Mouse (Mus musculus) hindlimb bud, embryonic 11.5 days (tissue): Measurements from ENCODE around the gene Gm28374.
"Not testable (repeated sequence)": the region's sequence is repeated elsewhere in the genome, so short reads cannot be mapped to it uniquely, and the experiment has no call there.

ENCODE experiments used
- DNase-seq: peaks from one replicate; pipeline ENCODE4 v3.0.0-alpha.2; 2012; ENCODE audit warnings: low read depth, low spot score; ENCODE audit errors: extremely low spot score

The Gm28374 gene

DNA sequence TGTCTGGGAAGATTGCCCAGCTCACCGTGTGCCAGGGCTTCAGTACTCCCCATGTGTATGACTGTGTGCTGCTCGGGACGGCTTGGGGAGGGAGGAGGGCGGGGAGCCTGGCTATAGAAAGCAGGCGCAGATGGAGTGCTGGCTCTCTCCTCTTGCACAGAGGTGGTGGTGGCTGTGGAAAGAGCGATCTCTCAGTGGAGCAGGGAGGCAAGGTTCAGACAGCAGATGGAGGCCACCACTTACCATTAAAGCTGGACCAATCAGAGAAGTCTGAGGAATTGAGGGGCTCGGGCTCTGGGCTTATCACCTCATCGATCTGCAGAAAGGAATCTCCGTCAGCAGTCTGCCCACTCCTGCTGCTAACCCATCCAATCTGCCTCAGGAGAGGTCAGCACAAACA is at the start of gene Gm28374:
Gene Gm28374, minus strand, starts transcription at position 101 of the 400 bp plus-strand sequence.
- no peak for DNase-seq

DNA sequence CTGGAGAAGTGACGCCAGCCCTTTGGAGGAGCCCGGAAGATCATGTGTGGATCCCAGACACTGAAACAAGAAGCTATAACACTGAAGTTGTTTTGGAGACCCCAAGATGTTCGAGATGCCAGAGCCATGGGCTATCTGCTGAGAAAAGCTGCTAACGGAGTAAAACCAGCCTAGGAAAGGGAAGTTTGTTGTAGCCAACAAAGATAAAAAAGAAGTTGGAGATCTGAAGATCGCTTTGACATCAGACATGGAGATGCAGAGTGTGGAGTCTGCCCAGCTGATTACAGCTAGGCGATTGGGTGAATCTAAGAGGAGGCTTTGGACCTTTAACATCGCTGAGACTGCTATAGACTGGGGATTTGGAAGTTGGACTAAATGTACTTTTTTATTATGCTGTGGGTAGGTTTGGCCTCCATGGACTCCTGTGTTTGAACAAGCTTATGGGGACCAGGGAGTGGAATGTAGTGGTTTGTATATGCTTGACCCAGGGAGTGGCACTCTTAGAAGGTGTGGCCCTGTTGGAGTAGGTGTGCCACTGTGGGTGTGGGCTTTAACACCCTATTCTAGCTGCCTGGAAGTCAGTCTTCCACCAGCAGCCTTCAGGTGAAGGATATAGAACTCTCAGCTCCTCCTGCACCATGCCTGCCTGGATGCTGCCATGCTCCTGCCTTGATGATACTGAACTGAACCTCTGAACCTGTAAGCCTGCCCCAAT is 48.5 kb upstream of the Gm28374 start:
- not testable (repeated sequence) for DNase-seq

DNA sequence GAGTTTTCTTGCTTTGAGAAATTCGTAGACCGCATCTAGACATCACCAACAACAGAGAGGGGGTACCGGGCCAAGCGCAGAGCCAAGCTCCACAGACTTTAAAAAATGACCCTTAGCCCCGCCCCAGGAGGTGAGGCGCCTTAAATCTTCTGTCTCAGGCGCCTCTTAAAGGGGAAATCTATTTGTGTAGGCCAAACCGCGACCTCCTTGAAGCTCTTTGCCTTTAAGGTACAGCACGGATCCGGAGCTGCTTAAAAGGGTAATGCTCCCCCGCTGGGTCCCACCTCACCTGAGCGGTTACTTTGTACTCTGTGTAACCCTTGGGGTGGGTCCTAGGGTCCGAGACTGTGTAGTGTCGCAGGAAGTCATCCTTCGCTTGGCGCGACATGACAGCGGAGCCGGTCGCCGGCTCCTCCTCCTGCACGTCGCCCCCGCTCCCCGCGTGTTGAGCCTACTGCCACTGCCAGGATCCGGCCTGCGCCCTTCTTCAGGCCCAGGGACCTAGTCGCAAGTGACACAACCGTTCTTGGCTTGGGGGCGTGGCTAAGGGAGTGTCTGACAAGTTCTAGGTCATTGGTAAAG is 45.8 kb upstream of the Gm28374 start, which contains the start of gene Snx15:
Gene Snx15, minus strand, starts transcription at position 545 of the 582 bp plus-strand sequence.
- DNase-seq: peak; percentile 88

DNA sequence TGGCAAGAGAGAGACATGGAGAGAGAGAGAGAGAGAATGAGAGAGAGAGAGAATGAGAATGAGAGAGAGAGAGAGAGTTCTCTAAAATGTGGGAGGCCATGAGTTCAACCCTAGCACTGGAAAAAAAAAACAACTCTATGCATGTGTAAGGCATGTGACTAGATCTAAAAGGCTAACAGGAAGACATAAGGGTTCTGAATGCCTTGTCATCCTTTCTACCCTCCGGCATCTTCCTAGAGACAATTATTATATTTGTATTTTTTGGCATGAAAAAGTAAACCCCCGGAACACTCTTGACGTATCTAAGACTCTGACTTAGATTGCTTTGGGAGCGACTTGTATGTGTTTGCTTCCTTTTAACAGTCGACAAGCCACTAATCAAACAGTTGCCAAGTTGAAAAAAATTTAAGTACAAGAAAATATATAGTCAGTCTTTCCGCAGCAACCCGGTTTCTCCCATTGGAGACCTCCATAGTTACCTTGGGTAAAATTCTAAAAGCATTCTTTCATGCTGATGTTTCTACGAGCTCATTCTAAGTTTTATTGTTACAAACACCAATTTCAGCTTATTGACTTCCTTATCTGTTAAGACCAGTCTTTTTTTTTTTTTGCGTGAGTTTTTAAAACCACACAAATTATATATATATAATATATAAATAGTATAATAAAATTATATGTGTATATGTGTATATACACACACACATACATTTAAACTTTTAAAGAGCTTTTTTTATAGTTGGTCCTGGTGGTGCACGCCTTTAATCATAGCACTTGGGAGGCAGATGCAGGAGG is 44.9 kb upstream of the Gm28374 start:
- DNase-seq: no peak

DNA sequence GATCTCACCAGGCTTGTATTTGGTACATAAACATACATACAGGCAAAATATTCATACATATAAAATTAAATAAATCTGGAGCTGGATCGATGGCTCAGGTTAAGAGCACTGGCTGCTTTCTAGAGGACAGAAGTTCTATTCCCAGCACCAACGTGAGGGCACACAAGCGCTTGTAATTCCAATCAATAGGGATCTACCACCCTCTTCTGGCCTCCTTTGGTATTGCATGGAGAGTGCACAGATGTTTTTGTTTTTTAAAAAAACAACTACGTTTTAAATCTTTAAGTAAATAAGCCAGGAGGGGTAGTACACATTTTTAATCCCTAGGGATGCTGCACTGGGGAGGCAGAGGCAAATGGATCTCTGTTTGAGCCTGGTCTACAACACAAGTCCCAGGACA is 44.2 kb upstream of the Gm28374 start:
- DNase-seq: peak; percentile 42

DNA sequence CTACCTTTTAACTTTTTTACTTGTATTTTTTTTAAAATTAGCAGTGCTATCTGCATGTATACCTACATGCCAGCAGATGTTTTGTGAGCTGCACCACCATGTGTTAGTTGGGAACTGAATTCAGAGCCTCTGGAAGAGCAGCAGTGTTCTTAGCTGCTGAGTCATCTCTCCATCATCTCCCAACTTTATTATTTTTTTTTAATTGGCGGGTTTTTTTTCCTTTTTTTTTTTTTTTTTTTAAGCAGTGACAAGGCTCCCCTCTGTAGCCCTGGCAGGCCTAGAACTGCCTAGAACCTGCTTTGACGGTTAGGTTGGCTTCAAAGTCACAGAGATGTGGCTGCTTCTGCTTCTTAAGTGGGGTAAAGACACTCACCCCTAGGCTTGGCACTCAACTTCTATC is 42.8 kb upstream of the Gm28374 start:
- no peak for DNase-seq

DNA sequence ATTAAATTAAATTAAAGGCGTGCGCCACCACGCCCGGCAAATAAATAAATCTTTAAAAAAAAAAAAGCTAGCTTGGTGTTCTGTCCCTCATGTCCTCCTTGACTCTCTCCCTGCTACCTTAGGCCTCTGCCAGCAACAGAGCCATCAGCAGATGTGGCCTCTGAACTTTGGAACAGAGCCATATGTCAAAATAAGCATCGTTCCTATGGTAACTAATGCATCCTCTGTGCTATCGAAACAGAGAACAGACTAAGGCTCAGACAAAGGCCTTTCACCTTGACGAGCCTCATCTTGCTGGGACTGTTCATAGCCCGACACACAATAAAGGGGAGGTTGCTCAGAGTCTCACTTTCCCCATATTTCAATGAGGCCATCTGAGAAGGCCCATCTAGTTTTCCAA is 41.3 kb upstream of the Gm28374 start:
- no peak for DNase-seq

DNA sequence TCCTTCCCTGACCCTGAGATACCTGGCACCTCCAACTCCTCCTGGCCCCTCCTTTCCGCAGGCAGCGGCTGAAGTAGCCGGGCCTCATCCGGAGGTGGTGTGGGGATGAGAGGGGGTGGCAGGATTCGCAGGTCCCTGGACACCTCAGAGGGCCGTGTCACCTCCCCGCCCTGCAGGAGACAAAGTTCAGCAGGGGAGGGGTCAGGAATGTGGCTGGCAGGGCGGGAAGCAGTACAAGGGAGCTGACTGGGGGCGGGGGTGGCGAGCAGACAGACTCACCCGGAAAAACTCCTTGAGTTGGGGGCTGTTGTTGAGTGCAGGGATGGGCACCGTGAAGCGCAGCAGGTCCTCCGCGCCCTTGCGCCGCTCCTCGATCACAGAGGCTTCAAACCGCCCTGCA is 39.7 kb upstream of the Gm28374 start:
- no peak for DNase-seq

DNA sequence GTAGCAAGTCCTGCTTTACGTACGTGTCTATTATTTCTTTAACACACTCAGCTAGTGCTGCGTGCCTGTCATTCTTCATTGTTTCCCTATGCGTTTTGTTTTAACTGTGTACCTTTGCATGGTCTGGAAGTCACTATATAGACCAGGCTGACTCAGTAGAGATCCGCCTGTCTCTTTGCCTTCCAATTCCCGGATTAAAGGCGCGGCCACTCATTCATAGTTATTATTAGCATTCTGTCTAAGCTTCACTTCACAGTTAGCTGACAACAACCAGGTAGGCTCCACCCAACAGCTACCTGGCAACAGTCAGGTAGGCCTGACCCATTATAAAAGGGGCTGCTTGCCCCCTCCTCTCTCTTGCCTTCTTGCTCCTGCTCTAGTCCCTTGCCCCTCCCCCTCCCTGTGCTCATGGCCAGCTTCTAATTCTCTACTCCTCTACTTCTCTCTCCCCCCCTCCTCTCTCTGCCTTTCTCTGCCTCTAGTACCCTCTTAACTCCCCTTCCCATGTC is 36.7 kb upstream of the Gm28374 start:
- DNase-seq: no peak

DNA sequence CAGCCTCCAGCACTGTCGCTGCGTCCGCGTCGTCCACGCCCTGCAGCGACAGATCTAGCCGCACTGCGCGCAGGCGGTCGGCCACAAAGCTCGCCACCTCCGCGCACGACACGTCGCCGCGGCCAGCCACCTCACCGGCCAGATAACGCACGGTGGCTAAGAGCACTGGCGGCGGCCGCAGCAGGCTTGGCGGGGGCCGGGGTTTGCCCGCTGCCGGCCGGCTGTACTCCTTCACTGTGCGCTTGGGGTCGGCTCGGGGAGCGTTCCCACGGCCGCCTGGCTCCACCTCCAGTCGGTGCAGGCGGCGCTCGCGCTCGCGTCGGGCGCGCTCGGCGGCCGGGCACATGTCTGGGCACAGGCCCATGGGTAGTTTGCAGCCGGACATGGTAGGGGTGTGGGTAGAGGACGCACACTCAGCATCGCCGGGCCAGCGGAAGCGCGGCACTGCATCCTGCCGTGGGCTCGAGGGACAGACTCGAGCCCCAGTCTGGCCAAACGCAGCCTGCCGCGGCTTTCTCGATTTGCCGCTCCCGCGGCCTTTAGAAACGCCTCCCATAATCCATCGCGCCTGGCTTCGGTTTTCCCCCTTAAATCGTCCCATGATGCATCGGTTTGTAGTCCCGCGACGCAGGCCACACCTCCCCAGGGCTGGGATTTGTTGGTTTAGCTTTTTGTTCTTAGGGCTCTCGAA is 36.1 kb upstream of the Gm28374 start, which contains the start of gene Sac3d1:
Gene Sac3d1, minus strand, starts transcription at position 665 of the 691 bp plus-strand sequence.
- DNase-seq: peak; percentile 88

DNA sequence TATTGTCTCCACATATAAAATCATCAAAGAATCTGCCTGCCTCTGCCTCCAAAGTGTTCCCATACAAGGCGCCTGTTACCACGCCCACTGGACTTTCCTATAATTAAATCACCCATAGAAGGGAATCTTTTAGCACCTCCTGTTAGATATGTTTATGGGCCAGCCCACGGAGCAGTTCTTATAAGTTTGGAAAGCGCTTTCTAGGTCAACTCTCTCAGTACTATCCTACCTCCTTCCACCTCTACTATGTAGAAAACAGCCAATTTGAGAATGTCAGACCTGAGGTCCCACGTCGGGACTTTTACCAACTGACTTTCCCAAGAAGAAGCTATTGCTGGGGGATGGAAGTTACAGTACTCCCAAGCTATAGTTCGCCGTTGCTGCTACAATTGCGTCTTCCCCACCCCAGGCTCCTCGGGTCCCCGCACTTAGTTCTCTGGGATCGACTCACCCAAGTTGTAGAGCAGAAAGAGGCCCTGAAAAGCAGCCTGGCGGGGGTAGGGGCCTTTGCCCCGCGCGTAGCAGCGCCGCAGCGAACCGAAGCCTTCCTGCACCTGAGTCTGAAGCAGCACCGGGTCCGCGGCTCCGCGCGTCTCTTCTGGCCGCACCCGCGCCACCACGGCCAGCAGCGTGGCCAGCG is 35.4 kb upstream of the Gm28374 start:
- DNase-seq: no peak

DNA sequence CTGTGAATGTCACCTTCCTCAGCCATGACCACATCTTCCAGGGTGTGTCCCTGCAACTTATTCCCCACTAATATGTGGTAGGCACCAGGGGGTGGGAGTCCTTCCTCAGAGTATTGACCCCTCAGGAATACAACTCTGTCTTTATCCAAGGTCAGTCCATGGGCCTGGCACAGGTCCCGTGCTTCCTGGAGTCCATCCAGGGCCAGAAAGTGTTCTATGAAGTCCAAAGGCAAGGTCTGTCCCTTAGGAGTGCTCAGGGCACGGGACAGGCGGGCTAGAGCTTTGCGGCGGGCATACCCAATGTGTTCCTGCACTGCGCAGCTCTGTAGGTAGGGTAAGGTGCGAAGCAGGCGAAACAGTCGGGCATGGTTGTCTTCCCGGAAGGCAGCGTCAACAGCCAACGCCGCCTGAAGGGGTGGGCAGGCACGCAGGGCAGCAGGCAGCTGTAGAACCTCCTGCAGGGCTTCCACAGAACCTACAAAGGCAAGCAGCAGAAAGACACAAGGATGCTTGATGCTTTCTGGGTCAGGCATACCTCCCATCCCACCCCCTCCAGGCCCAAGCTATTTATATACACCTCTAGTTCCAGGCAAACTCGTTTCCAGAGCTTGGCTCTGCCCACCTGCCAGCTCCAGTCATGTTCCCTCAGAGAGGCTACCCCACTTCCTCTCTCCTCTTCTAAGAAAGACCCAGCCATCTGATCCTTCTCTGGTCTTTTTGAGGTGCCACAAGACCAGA is 34.2 kb upstream of the Gm28374 start:
- no peak for DNase-seq

DNA sequence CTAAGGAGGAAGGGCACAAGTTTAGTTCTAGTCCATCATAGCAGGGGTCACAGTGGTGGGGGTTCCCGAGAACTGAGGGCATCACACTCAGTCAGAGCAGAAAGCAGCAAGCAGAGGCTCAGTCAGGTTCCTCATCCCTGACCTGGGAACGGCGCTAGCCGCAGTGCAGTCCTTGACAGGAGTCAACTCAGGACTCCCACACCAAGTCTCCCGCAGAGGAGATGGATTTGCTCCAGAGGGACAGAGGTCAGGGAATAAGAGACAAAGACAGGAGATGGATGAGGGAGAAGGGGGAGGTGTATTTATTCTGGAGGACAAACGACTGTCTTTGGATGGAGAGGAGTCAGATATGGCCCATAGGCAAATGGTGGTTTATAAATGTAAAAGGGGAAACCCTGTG is 31.1 kb upstream of the Gm28374 start:
- DNase-seq: no peak

DNA sequence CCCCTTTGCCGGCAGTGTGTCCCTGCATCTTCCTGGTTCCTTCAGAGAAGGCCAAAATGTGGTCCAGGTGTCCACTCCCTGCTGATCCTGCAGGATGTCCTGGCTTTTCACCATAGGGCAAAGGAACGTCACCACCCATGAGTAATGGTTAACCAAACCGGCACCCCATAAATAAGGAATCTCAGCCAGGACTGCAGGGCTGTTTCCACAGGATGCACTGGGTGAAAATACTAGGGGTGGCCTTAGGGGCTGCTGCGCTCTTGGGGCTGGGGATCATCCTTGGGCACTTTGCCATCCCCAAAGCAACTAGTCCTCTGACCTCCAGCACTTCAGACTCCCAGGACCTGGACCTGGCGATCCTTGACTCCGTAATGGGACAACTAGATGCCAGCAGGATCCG is 23.5 kb upstream of the Gm28374 start, which contains the start of gene Naaladl1:
Gene Naaladl1, plus strand, starts transcription at position 197 of the 400 bp plus-strand sequence.
- DNase-seq: no peak

DNA sequence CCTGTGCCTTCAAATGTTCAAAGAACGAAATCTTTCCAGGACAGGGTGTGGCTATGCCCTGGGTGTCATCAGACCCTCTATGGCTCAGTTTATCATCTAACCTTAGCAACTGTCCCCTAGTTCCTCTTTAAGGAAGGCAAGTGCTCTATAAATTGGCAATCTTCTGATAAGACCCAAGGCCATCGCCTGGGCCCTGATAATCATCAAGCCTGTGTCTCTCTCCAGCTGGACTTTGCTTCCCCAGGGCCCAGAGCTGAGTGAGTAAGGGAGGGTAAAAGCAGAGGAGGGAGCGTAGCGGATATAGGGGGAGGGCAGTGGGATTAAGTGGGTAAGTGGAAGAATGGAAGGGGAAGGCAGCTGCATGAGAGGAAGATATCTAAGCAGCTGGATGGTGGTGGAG is 22.4 kb upstream of the Gm28374 start:
- no peak for DNase-seq

DNA sequence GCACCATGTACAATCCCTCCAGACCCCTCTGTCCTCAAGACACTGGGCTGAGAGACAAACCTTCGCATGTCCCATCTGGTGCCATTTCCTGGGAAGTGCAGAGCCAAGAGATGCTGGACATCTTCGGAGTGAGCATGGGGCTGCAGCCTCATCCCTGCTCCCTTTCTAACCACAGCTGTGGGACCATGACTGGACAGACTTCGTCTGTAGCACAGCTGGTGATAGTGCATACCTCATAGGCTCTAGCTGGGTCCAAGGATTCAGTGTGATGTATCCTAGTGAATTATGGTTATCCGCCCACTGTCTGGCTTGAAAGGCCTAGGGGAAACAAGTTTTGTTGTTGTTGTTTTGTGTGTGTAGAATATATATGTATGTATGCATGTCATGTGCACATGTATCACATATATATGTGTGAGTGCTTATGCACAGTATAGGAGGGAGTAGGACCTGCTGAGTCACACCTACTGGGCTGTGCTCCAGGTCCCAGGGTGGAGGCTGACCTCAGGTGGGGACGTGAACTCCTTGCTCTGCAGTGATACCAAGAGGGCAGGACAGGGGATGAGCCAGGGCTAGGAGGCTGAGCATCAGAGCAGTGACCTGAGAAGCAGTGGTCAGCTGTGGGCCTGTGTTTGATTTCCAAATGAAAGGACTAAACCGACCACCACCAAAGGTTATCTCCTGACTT is 20.3 kb upstream of the Gm28374 start:
- DNase-seq: no peak

DNA sequence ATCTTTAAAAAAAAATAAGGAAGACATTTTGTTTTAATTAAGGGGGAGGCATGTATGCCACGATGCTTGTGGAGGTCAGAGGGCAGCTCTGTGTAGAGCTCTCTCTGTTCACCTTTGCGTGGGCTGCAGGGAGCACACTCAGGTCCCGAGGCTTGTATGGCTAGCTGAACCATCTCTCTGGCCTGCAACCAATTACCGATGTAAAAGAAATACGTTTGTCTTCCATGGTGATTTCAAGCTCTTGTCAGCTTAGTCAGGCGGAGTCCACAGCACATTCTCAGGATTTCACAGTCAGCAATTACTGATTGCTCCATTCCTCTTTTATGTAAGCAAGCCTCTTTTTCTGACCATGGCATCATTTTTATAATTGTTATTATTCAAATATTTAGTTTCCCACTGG is 19.1 kb upstream of the Gm28374 start:
- DNase-seq: no peak

DNA sequence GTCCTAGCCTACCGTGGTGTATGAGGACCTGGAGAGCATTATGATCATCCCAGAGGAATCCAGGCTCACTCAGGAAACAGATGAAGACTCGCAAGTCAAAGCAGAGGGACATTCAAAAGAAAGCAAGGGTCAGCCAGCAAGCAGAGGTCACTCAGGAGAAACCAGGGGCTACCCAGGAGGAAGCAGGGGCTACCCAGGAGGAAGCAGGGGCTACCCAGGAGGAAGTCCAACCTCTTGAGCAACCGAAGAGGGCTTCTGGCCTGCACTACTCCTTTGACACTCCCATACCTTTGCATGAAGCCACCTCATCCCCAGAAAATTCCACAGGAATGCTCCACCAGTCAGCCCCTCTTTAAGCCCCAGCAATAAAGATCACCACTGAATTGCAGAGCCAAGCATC is 15.8 kb upstream of the Gm28374 start:
- DNase-seq: no peak

DNA sequence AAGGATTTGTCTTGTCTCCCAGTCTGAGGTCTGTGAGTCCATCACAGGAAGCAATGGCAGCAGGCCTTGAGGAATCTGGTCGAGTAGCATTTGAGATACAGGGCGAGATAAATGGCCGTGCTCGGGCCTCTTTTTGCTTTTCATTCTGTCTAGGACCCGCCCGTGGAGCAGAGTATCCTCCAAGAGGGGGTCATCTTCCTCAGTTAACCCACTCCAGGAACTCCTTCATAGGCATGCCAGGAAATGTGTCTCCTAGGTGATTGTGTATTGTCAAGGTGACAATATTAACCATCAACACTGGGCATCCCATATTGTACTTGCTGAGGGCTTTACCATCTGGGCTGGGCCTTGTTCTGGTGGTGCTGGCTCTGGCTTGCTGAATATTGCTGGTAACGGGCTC is 12.1 kb upstream of the Gm28374 start, which contains the start of gene AC131692.1:
Gene AC131692.1, plus strand, starts transcription at position 301 of the 400 bp plus-strand sequence.
- no peak for DNase-seq
